Mouse (Mus musculus) liver, embryonic 14.5 days (tissue): ENCODE results near the gene Gramd1b. TPM values are rescaled to one million over a fixed set of nuclear protein-coding genes. Genes with fewer than 3 reads are reported as not detected.
A peak's percentile ranks its signal among the peaks of the same experiment; 100 is the strongest.

Source experiments
- ATAC-seq: fragments of 200-750 bp; cut with Nextera tagmentation; 2 replicates; pipeline ENCODE4 v1.8.0; 2017; ENCODE audit warnings: moderate number of reproducible peaks, mild to moderate bottlenecking, moderate library complexity; ENCODE audit not compliant: insufficient read depth
- DNase-seq, 3 experiments: peaks; one replicate each; pipeline ENCODE4 v3.0.0-alpha.2; 2012 to 2013; ENCODE audit warnings: low read depth in 3 of 3, low spot score in 3 of 3
- H3K27ac ChIP-seq: fragments of 300-500 bp; sonication (generic); 2 replicates; pipeline ENCODE4 v1.5.1; 2014; ENCODE audit warnings: moderate library complexity, mild to moderate bottlenecking, control low read depth, inconsistent platforms
- H3K27me3 ChIP-seq: fragments of 300-500 bp; sonication (generic); 2 replicates; pipeline ENCODE4 v1.6.1; 2014; ENCODE audit warnings: mild to moderate bottlenecking, low read length, moderate library complexity; ENCODE audit not compliant: control insufficient read depth, insufficient read depth
- H3K36me3 ChIP-seq: fragments of 300-500 bp; sonication (generic); replicated peaks from 2 replicates; pipeline ENCODE4 v1.6.1; 2014; ENCODE audit warnings: low read depth; ENCODE audit not compliant: control insufficient read depth, insufficient read depth
- H3K4me1 ChIP-seq, 2 experiments: fragments of 200-500 bp in 1 of 2; fragments of 300-500 bp in 1 of 2; sonication (generic) in 1 of 2; replicated peaks; 2 replicates each; pipeline ENCODE4 v1.6.1; 2012 to 2014; ENCODE audit warnings: antibody characterized with exemption in 1 of 2, inconsistent platforms in 1 of 2, low read length in 1 of 2; ENCODE audit not compliant: control insufficient read depth in 2 of 2, insufficient read depth in 2 of 2
- H3K4me2 ChIP-seq: fragments of 300-500 bp; sonication (generic); 2 replicates; pipeline ENCODE4 v1.6.1; 2014; ENCODE audit warnings: low read depth, mild to moderate bottlenecking, control low read depth, moderate library complexity
- H3K4me3 ChIP-seq, 2 experiments: fragments of 200-500 bp in 1 of 2; fragments of 300-500 bp in 1 of 2; sonication (generic) in 1 of 2; 2 replicates each; pipeline ENCODE4 v1.5.1; 2012 to 2014; ENCODE audit warnings: low read depth in 2 of 2, low read length in 2 of 2, mild to moderate bottlenecking in 2 of 2, control low read depth in 1 of 2, inconsistent platforms in 1 of 2, moderate library complexity in 1 of 2; ENCODE audit not compliant: insufficient read depth in 1 of 2
- H3K9ac ChIP-seq: fragments of 300-500 bp; sonication (generic); replicated peaks from 2 replicates; pipeline ENCODE4 v1.6.1; 2014; ENCODE audit warnings: mild to moderate bottlenecking, control low read depth, moderate library complexity
- H3K9me3 ChIP-seq: fragments of 300-500 bp; sonication (generic); 2 replicates; pipeline ENCODE4 v1.6.1; 2016; ENCODE audit warnings: low read length, mixed read lengths; ENCODE audit not compliant: control insufficient read depth
- CTCF ChIP-seq: IDR thresholded peaks from 2 replicates; pipeline ENCODE4 v1.5.1; 2016; ENCODE audit warnings: antibody characterized with exemption, low read depth, control low read depth
- EP300 ChIP-seq: IDR thresholded peaks from 2 replicates; pipeline ENCODE4 v1.6.1; 2016; ENCODE audit warnings: antibody characterized with exemption, low read depth
- WGBS: fragments of 180-500 bp; shearing (Covaris S2); extraction: QIAGEN DNeasy Blood & Tissue Kit; methylation state at CpG from one replicate; pipeline ENCODE4 v1.1.7; 2014; ENCODE audit not compliant: insufficient replicate concordance; 5-methylcytosine and 5-hydroxymethylcytosine counted together
- polyA plus RNA-seq, 2 experiments: library from polyadenylated mRNA; depleted of rRNA in 1 of 2; stranded (reverse) in 1 of 2; unstranded in 1 of 2; fragments of >200 nt; fragmentation: Nextera tagmentation in 1 of 2; extraction: Ambion mirVana in 1 of 2; gene quantifications; 2 replicates each; pipeline versions ENCODE4 v1.2.1 to v1.2.3; 2012 to 2014

Gene Gramd1b
- polyA plus RNA-seq, 2 experiments: 0.71 to 1.0 TPM

- DNase-seq (no peak), ATAC-seq (peak; percentile 61; the same call in 1 of the 2 replicates)
- WGBS: under 1% methylated on average over 76 of the region's 77 CpGs
- Histone ChIP-seq H3K4me1 (peaks cover 0 to 11% of the 10 kb centered on the region in 2 experiments; a peak in 3 of 4 replicates), H3K9me3 (no peaks in the 10 kb centered on the region), H3K27me3 (0 out of 2 replicates have a peak, but pooled peaks cover 2% of the 10 kb centered on the region), H3K4me2 (peak overlapping the region; percentile 75), H3K36me3 (no peaks in the 10 kb centered on the region), H3K9ac (no peak overlapping the region), H3K27ac (no peak overlapping the region), H3K4me3 (peak overlapping the region; percentile 53 to 64)
- TF ChIP-seq EP300: no peak
- no peak for TF ChIP-seq CTCF
Observed at GRCm38 (mm10) chr9:40455336-40456185, 75.6 kb downstream of the Gramd1b start.

- Histone ChIP-seq H3K36me3 (no peaks in the 10 kb centered on the region), H3K4me1 (peaks cover 0 to 12% of the 10 kb centered on the region in 2 experiments; a peak in 2 of 4 replicates), H3K9me3 (no peaks in the 10 kb centered on the region), H3K27me3 (0 out of 2 replicates have a peak, but pooled peaks cover 2% of the 10 kb centered on the region), H3K4me2 (peak overlapping the region; percentile 75), H3K9ac (no peak overlapping the region), H3K4me3 (peak overlapping the region; percentile 53 to 64), H3K27ac (no peak overlapping the region)
- DNase-seq (no peak), ATAC-seq (peak; percentile 39; the same call in 1 of the 2 replicates)
- TF ChIP-seq CTCF: no peak
- TF ChIP-seq EP300: no peak
- 1% methylated on average over 8 of the region's 8 CpGs for WGBS
Observed at GRCm38 (mm10) chr9:40455020-40455335, 76.2 kb downstream of the Gramd1b start.

DNA sequence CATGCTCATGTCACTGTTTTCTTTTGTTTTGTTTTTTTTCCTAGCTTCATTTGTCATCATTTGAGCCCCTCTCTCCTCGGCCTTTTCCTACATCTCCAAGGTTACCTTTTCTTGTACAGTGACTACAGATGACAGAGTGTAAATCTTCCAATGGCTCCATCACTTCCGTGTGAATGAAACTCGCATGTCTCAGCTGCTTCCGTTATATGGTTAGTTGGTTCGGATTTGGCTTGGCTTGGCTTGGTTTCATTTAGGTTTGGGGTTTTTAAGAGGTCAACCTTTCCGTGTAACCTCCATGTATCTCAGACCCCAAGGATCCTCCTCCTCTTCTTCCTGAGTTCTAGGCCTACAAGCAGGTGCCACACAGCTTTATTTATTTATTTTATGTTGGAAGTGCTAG lies 77.3 kb downstream of the Gramd1b start:
- Histone ChIP-seq H3K36me3 (no peaks in the 10 kb centered on the region), H3K9me3 (no peaks in the 10 kb centered on the region), H3K4me2 (no peak overlapping the region), H3K27me3 (0 out of 2 replicates have a peak, but pooled peaks cover 2% of the 10 kb centered on the region), H3K27ac (no peak overlapping the region), H3K4me1 (peaks cover 0 to 16% of the 10 kb centered on the region in 2 experiments; a peak in 3 of 4 replicates), H3K4me3 (no peak overlapping the region), H3K9ac (no peak overlapping the region)
- no peak for DNase-seq
- ATAC-seq: no peak
- TF ChIP-seq CTCF: no peak
- TF ChIP-seq EP300: no peak
- WGBS: 64% methylated on average over 6 of the region's 6 CpGs

DNA sequence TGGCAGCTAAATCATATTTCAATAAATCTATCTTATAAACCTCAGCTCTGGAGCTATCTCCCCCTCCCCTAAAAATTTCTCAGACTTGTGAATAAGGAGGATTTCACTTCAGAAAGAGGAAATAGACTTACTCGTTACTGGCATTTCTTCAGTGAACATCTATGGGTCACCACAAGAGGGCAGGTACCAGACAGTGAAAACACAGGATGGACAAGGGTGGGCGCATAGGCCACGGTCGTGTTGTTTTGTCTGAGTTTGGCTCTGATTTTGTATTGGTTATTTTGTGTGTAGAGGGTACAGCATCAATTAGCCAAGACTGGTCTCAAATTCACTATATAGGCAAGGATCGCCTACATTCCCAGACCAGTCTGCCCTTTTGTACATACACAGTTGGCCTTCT lies 79.0 kb downstream of the Gramd1b start:
- no peak overlapping the region for H3K9ac ChIP-seq
- H3K27me3 ChIP-seq: 0 out of 2 replicates have a peak, but pooled peaks cover 2% of the 10 kb centered on the region
- 49% methylated on average over 5 of the region's 5 CpGs for WGBS
- H3K36me3 ChIP-seq: no peaks in the 10 kb centered on the region
- no peak overlapping the region for H3K4me3 ChIP-seq
- peaks cover 0 to 16% of the 10 kb centered on the region in 2 experiments; a peak in 3 of 4 replicates for H3K4me1 ChIP-seq
- ATAC-seq: no peak
- no peak overlapping the region for H3K4me2 ChIP-seq
- no peaks in the 10 kb centered on the region for H3K9me3 ChIP-seq
- DNase-seq: no peak
- no peak for TF ChIP-seq EP300
- no peak for TF ChIP-seq CTCF
- no peak overlapping the region for H3K27ac ChIP-seq

DNA sequence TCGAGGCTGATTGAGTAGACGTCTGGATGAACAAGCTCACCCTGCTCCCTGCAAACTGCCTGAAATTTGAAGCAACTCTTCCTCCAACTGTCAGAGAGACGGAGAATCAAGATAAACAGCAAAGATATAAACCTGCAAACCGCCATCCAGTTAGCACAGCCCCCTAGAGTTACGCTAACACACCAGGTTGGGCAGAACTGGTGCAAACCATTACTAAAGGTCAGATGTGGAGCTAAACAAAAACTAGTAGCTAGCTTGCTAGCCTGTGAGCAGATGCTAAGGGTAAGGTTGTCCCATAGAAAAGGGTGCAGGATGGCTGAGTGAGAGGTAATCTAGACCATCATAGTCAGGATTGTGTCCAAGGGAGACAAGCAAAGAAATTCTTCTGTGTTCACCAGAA lies 80.4 kb downstream of the Gramd1b start:
- Histone ChIP-seq H3K9me3 (no peaks in the 10 kb centered on the region), H3K27me3 (0 out of 2 replicates have a peak, but pooled peaks cover under 1% of the 10 kb centered on the region), H3K9ac (no peak overlapping the region), H3K4me2 (no peak overlapping the region), H3K27ac (no peak overlapping the region), H3K4me3 (no peak overlapping the region), H3K4me1 (peaks cover 0 to 15% of the 10 kb centered on the region in 2 experiments; a peak in 2 of 4 replicates), H3K36me3 (no peaks in the 10 kb centered on the region)
- TF ChIP-seq CTCF (no peak), EP300 (no peak)
- no peak for ATAC-seq
- WGBS: 27% methylated on average over 5 of the region's 5 CpGs
- no peak for DNase-seq
